Mouse (Mus musculus) heart, postnatal 14 days (tissue): Measurements from ENCODE around the gene Atoh1. TPM values are rescaled to one million over a fixed set of nuclear protein-coding genes. Genes with fewer than 3 reads are reported as not detected.

Source experiments
- DNase-seq, 2 experiments: peaks; one replicate each; pipeline ENCODE4 v3.0.0; 2021 to 2022
- intact Hi-C: fragments of 180-260 bp; cut with DNase I; formaldehyde crosslinking; loops from one replicate; pipeline ENCODE4 v1.15.1; 2025
- total RNA-seq, 2 experiments: library from RNA; stranded (reverse); gene quantifications; 2 replicates each; pipeline ENCODE4 v1.2.3; 2021

Atoh1 gene
- total RNA-seq, 2 experiments from 2014 or later: not detected

DNA sequence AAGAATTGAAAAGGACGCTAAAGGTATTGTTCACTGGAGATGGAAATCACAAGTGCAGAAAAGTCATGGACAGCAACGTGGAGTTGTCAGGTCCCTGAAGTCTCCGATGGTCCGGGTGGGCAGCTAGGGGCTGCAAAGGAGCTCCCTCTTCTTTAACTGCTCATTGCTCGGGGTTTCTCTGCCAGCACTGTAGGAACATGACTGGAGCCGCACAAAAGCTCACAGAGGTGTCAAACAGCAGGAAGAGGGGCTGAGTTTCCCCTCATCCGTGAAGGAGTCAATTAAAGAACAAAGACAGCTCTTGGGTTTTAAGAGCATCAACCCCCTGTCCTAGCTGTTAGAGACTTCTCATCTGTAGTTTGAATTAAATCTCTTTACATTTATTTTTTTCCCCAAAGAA is 44.5 kb downstream of the Atoh1 start:
- intact Hi-C loops: no loop called here

More for the DNA sequence above, 44.5 kb downstream of the Atoh1 start:
- no peak for DNase-seq
